Mouse (Mus musculus) MEL (cell line): ENCODE data around the gene Baat. TPM values are rescaled to one million over a fixed set of nuclear protein-coding genes. Genes with fewer than 3 reads are reported as not detected.
"Not testable (repeated sequence)": the region's sequence is repeated elsewhere in the genome, so short reads cannot be mapped to it uniquely, and the experiment has no call there.

Source experiments
- DNase-seq: peaks from one replicate; pipeline ENCODE4 v3.0.0; 2011; ENCODE audit warnings: low read depth, low spot score
- H3K27ac ChIP-seq: 2 replicates; pipeline ENCODE4 v1.5.1; 2012; ENCODE audit warnings: low read depth, mild to moderate bottlenecking, control low read depth, low read length, moderate library complexity; ENCODE audit not compliant: control insufficient read depth
- H3K27me3 ChIP-seq, 2 experiments: fragments of 150-350 bp in 1 of 2; sonication (generic) in 1 of 2; 2 replicates each; pipeline ENCODE4 v1.6.1; 2012; ENCODE audit warnings: low read length in 2 of 2, mild to moderate bottlenecking in 2 of 2, improper control_type of control experiment in 1 of 2, moderate library complexity in 1 of 2; ENCODE audit not compliant: insufficient read depth in 2 of 2, control insufficient read depth in 1 of 2
- H3K36me3 ChIP-seq, 2 experiments: 2 replicates each; pipeline ENCODE4 v1.6.1; 2012 to 2014; ENCODE audit warnings: low read length in 2 of 2, improper control_type of control experiment in 1 of 2, inconsistent platforms in 1 of 2, mild to moderate bottlenecking in 1 of 2; ENCODE audit not compliant: insufficient read depth in 2 of 2, control insufficient read depth in 1 of 2
- H3K4me1 ChIP-seq, 2 experiments: fragments of 150-350 bp in 1 of 2; sonication (generic) in 1 of 2; 2 replicates each; pipeline ENCODE4 v1.6.1; 2012; ENCODE audit warnings: low read length in 2 of 2, improper control_type of control experiment in 1 of 2, mild to moderate bottlenecking in 1 of 2; ENCODE audit not compliant: insufficient read depth in 2 of 2, control insufficient read depth in 1 of 2
- H3K4me3 ChIP-seq, 2 experiments: fragments of 150-350 bp in 1 of 2; sonication (generic) in 1 of 2; 2 replicates each; pipeline ENCODE4 v1.5.1; 2012; ENCODE audit warnings: low read depth in 2 of 2, low read length in 2 of 2, mild to moderate bottlenecking in 2 of 2, moderate library complexity in 2 of 2, control low read depth in 1 of 2, improper control_type of control experiment in 1 of 2; ENCODE audit not compliant: control insufficient read depth in 1 of 2, insufficient read depth in 1 of 2
- H3K79me2 ChIP-seq: 2 replicates; pipeline ENCODE4 v1.6.1; 2012; ENCODE audit warnings: mild to moderate bottlenecking, low read length, moderate library complexity; ENCODE audit not compliant: control insufficient read depth, poor library complexity, insufficient read depth
- H3K9ac ChIP-seq: 2 replicates; pipeline ENCODE4 v1.6.1; 2012; ENCODE audit warnings: low read depth, mild to moderate bottlenecking, control low read depth, low read length, moderate library complexity; ENCODE audit not compliant: control insufficient read depth, poor library complexity, severe bottlenecking
- H3K9me3 ChIP-seq: fragments of 150-350 bp; sonication (generic); replicated peaks from 2 replicates; pipeline ENCODE4 v1.6.1; 2012; ENCODE audit warnings: mild to moderate bottlenecking, low read length, improper control_type of control experiment, moderate library complexity; ENCODE audit not compliant: insufficient read depth
- CTCF ChIP-seq, 3 experiments: IDR thresholded peaks in 2 of 3; conservative IDR thresholded peaks in 1 of 3; 2 replicates each; pipeline ENCODE4 v1.5.1; 2011 to 2012; ENCODE audit warnings: low read length in 3 of 3, low read depth in 2 of 3, mild to moderate bottlenecking in 2 of 3, improper control_type of control experiment in 1 of 3, inconsistent platforms in 1 of 3, mixed read lengths in 1 of 3, moderate library complexity in 1 of 3; ENCODE audit not compliant: control insufficient read depth in 1 of 3, insufficient read depth in 1 of 3, poor library complexity in 1 of 3, severe bottlenecking in 1 of 3
- E2F4 ChIP-seq: IDR thresholded peaks from 2 replicates; pipeline ENCODE4 v1.6.1; 2011; ENCODE audit warnings: low read depth, low read length, improper control_type of control experiment, borderline replicate concordance
- GATA1 ChIP-seq: IDR thresholded peaks from 2 replicates; pipeline ENCODE4 v1.6.1; 2011; ENCODE audit warnings: low read depth, low read length, improper control_type of control experiment
- KAT2A ChIP-seq: conservative IDR thresholded peaks from 2 replicates; pipeline ENCODE4 v1.6.1; 2012; ENCODE audit warnings: low read depth, low read length, improper control_type of control experiment, inconsistent platforms
- MAFK ChIP-seq: IDR thresholded peaks from 2 replicates; pipeline ENCODE4 v1.6.1; 2011; ENCODE audit warnings: low read depth, mild to moderate bottlenecking, low read length, improper control_type of control experiment, borderline replicate concordance
- MAZ ChIP-seq: IDR thresholded peaks from 2 replicates; pipeline ENCODE4 v1.6.1; 2012; ENCODE audit warnings: low read depth, mild to moderate bottlenecking, inconsistent platforms, low read length, improper control_type of control experiment
- MEF2A ChIP-seq: IDR thresholded peaks from 2 replicates; pipeline ENCODE4 v1.6.1; 2014; ENCODE audit warnings: low read depth, mild to moderate bottlenecking, inconsistent platforms, low read length, improper control_type of control experiment; ENCODE audit not compliant: poor library complexity, insufficient replicate concordance, severe bottlenecking; ENCODE audit errors: extremely low read depth
- NELFE ChIP-seq: IDR thresholded peaks from 2 replicates; pipeline ENCODE4 v1.6.1; 2011; ENCODE audit warnings: low read depth, low read length, improper control_type of control experiment
- NRF1 ChIP-seq: IDR thresholded peaks from 2 replicates; pipeline ENCODE4 v1.6.1; 2014; ENCODE audit warnings: low read depth, mild to moderate bottlenecking, inconsistent platforms, low read length, improper control_type of control experiment, moderate library complexity; ENCODE audit not compliant: poor library complexity, insufficient read depth, severe bottlenecking
- POLR2A ChIP-seq, 2 experiments: IDR thresholded peaks; 2 replicates each; pipeline ENCODE4 v1.6.1; 2011 to 2012; ENCODE audit warnings: low read length in 2 of 2, mild to moderate bottlenecking in 2 of 2, control low read depth in 1 of 2, improper control_type of control experiment in 1 of 2, low read depth in 1 of 2, moderate library complexity in 1 of 2; ENCODE audit not compliant: control insufficient read depth in 1 of 2, insufficient read depth in 1 of 2, poor library complexity in 1 of 2
- POLR2AphosphoS2 ChIP-seq: IDR thresholded peaks from 2 replicates; pipeline ENCODE4 v1.6.1; 2011; ENCODE audit warnings: low read length, improper control_type of control experiment
- POLR2AphosphoS5 ChIP-seq: IDR thresholded peaks from 2 replicates; pipeline ENCODE4 v1.6.1; 2012; ENCODE audit warnings: low read depth, borderline replicate concordance, mild to moderate bottlenecking, inconsistent platforms, low read length, moderate library complexity, mixed read lengths
- SMC3 ChIP-seq: IDR thresholded peaks from 2 replicates; pipeline ENCODE4 v1.6.1; 2011; ENCODE audit warnings: low read depth, low read length, improper control_type of control experiment
- TCF12 ChIP-seq: IDR thresholded peaks from 2 replicates; pipeline ENCODE4 v1.6.1; 2014; ENCODE audit warnings: low read depth, mild to moderate bottlenecking, inconsistent platforms, low read length, improper control_type of control experiment, moderate library complexity
- UBTF ChIP-seq: IDR thresholded peaks from 2 replicates; pipeline ENCODE4 v1.6.1; 2012; ENCODE audit warnings: low read depth, mild to moderate bottlenecking, inconsistent platforms, low read length, improper control_type of control experiment, moderate library complexity, borderline replicate concordance; ENCODE audit not compliant: insufficient read depth
- ZMIZ1 ChIP-seq: IDR thresholded peaks from 2 replicates; pipeline ENCODE4 v1.6.1; 2012; ENCODE audit warnings: low read depth, mild to moderate bottlenecking, inconsistent platforms, low read length, improper control_type of control experiment, moderate library complexity
- ZNF384 ChIP-seq: IDR thresholded peaks from 2 replicates; pipeline ENCODE4 v1.6.1; 2012; ENCODE audit warnings: low read depth, mild to moderate bottlenecking, inconsistent platforms, low read length, improper control_type of control experiment
- polyA plus RNA-seq, 2 experiments: library from polyadenylated mRNA; stranded (reverse) in 1 of 2; unstranded in 1 of 2; fragments of >175 nt in 1 of 2; fragments of >200 nt in 1 of 2; gene quantifications; 2 replicates each; pipeline versions ENCODE4 v1.2.1 to v1.2.4; 2012; ENCODE audit warnings: low replicate concordance in 2 of 2, low read depth in 1 of 2; ENCODE audit not compliant: insufficient read length in 2 of 2, insufficient read depth in 1 of 2, missing spikeins in 1 of 2
- total RNA-seq: library from RNA; depleted of rRNA; stranded (reverse); fragments of 300-350 nt; gene quantifications from 2 replicates; pipeline ENCODE4 v1.2.3, GENCODE M21; 2012

Gene Baat
- total and polyA plus RNA-seq, 3 experiments, result 0.15 TPM; not detected in 2

DNA sequence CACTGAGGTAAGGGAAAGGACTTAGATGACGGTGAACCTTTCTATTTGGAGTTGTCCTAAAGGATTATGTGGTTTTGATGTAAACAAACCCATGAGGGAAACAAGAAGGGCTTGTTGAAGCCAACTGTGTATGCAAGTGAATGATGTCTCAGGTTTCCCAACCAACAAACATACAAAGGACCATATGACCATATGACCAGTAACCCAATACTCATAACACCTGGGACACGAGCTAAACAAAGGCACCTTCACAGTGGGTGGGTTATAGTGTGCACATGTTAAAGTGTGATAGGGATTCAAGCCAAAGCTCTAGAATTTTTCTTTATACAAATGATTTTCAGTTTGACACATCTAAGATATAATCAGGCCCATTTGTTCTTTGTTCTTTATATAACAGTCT, 50.2 kb downstream of the Baat start:
- H3K36me3 ChIP-seq, result no peaks in the 10 kb centered on the region
- H3K9me3 ChIP-seq, result no peaks in the 10 kb centered on the region
- peaks cover 0 to 2% of the 10 kb centered on the region in 2 experiments; a peak in 1 of 4 replicates for H3K4me1 ChIP-seq
- DNase-seq, result no peak
- H3K4me3 ChIP-seq, result no peak overlapping the region
- H3K27me3 ChIP-seq, result no peaks in the 10 kb centered on the region
- H3K9ac ChIP-seq, result no peak overlapping the region
- H3K79me2 ChIP-seq, result no peaks in the 10 kb centered on the region
- TF ChIP-seq MAFK, result no peak
- no peak for TF ChIP-seq CTCF (IDR thresholded peaks at IDR 0.05 in 2 of 3, conservative IDR thresholded peaks at IDR 0.05 in 1 of 3; ENCODE audit: control insufficient read depth in 1 of 3, insufficient read depth in 1 of 3, low read depth in 2 of 3, low read length in 3 of 3, poor library complexity in 1 of 3, severe bottlenecking in 1 of 3)
- no peak for TF ChIP-seq SMC3
- TF ChIP-seq POLR2AphosphoS2, result no peak
- no peak for TF ChIP-seq E2F4
- TF ChIP-seq MEF2A, result no peak
- no peak for TF ChIP-seq MAZ
- no peak overlapping the region for H3K27ac ChIP-seq

- TF ChIP-seq SMC3 (no peak), POLR2A (IDR thresholded peaks at IDR 0.05; ENCODE audit: control insufficient read depth in 1 of 2, insufficient read depth in 1 of 2, low read depth in 1 of 2, low read length in 2 of 2, poor library complexity in 1 of 2) (no peak), NELFE (no peak), CTCF (IDR thresholded peaks at IDR 0.05 in 2 of 3, conservative IDR thresholded peaks at IDR 0.05 in 1 of 3; ENCODE audit: control insufficient read depth in 1 of 3, insufficient read depth in 1 of 3, low read depth in 2 of 3, low read length in 3 of 3, poor library complexity in 1 of 3, severe bottlenecking in 1 of 3) (no peak), TCF12 (no peak), GATA1 (no peak), MAZ (no peak), UBTF (no peak), ZMIZ1 (no peak), MAFK (no peak), POLR2AphosphoS5 (no peak), ZNF384 (no peak), NRF1 (no peak), KAT2A (no peak)
- Histone ChIP-seq H3K27ac (no peak overlapping the region), H3K9ac (no peak overlapping the region), H3K79me2 (no peaks in the 10 kb centered on the region), H3K36me3 (no peaks in the 10 kb centered on the region), H3K9me3 (no peaks in the 10 kb centered on the region), H3K4me3 (no peak overlapping the region), H3K4me1 (peaks cover 0 to 2% of the 10 kb centered on the region in 2 experiments; a peak in 1 of 4 replicates), H3K27me3 (no peaks in the 10 kb centered on the region)
- no peak for DNase-seq
Measured at GRCm38 (mm10) chr4:49451848-49452551, 54.4 kb downstream of the Baat start.

DNA sequence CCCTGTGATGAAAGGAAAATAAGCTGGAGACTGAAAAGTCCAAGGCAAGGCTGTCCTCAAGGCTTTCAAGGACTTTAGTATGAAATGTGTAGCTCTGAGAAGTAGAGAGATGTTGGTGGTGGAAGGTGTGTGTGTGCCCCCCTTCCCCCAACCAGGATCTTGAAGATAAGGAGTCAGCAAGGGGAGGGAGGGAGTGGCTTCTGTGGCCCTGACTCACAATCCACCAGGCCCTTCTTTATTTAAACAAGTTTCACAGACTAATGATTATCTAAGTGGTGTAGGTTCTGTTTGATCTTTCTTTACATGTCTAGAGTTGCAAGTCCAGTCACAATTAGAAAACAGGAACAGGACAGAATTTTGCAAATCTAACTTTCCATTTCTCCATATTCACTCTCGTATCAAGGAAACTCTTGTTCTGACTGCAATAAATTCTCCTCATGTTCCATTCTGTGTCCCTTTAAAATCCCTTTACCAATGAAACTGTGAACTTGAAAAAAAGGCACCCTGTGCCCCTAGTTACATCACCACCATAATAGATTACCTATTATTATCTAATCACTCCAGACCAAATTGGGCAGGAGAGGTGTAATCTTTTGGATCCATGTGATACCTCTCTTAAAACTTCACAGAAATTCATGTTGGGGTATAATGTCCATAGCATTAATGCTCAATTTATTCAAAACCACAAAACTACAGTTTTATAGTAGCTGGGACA, 55.1 kb downstream of the Baat start:
- not testable (repeated sequence) for H3K27ac ChIP-seq

More for the DNA sequence above, 55.1 kb downstream of the Baat start:
- H3K36me3 ChIP-seq, H3K9me3 ChIP-seq, DNase-seq, H3K9ac ChIP-seq, H3K27me3 ChIP-seq, H3K4me1 ChIP-seq, H3K4me3 ChIP-seq, H3K79me2 ChIP-seq: not testable (repeated sequence)
